Mouse (Mus musculus): ENCODE results near the gene Atp2b1. TPM values are rescaled to one million over a fixed set of nuclear protein-coding genes. Genes with fewer than 3 reads are reported as not detected.

Gene Atp2b1
- polyA plus RNA-seq, 2 experiments = 40.9 to 131 TPM

- Histone ChIP-seq H3K27ac (replicated peaks; ENCODE audit: low read depth, low read length) (no peak overlapping the region), H3K9ac (ENCODE audit: low read depth, low read length, severe bottlenecking) (no peak overlapping the region), H3K9me3 (ENCODE audit: control insufficient read depth, low read length) (no peaks in the 10 kb centered on the region), H3K4me3 (replicated peaks; ENCODE audit: low read length) (no peak overlapping the region), H3K27me3 (ENCODE audit: control insufficient read depth, insufficient read depth, low read length) (no peaks in the 10 kb centered on the region), H3K4me1 (ENCODE audit: control insufficient read depth, insufficient read depth, low read length) (peaks cover 10% of the 10 kb centered on the region), H3K4me2 (replicated peaks; ENCODE audit: low read depth, low read length, severe bottlenecking) (no peak overlapping the region), H3K36me3 (ENCODE audit: control insufficient read depth, insufficient read depth, low read length) (no peaks in the 10 kb centered on the region)
- 33% methylated on average over 9 of the region's 9 CpGs for WGBS
- no peak for ATAC-seq (ENCODE audit: low FRiP score, low read depth)
- DNase-seq (ENCODE audit: low spot score) = no peak
- no peak for TF ChIP-seq POLR2A (IDR thresholded peaks at IDR 0.05; ENCODE audit: borderline replicate concordance, extremely low read depth, insufficient read depth, insufficient read length)
Observed at GRCm38 (mm10) chr10:98946031-98946791, 32.0 kb downstream of the Atp2b1 start.

- Histone ChIP-seq H3K9me3 (ENCODE audit: control insufficient read depth, low read length) (no peaks in the 10 kb centered on the region), H3K4me2 (replicated peaks; ENCODE audit: low read depth, low read length, severe bottlenecking) (no peak overlapping the region), H3K27me3 (ENCODE audit: control insufficient read depth, insufficient read depth, low read length) (no peaks in the 10 kb centered on the region), H3K36me3 (ENCODE audit: control insufficient read depth, insufficient read depth, low read length) (no peaks in the 10 kb centered on the region), H3K4me3 (replicated peaks; ENCODE audit: low read length) (no peak overlapping the region), H3K9ac (ENCODE audit: low read depth, low read length, severe bottlenecking) (no peak overlapping the region), H3K27ac (replicated peaks; ENCODE audit: low read depth, low read length) (no peak overlapping the region), H3K4me1 (ENCODE audit: control insufficient read depth, insufficient read depth, low read length) (peaks cover 10% of the 10 kb centered on the region)
- 27% methylated on average over 2 of the region's 2 CpGs for WGBS
- DNase-seq (ENCODE audit: low spot score) (no peak), ATAC-seq (ENCODE audit: low FRiP score, low read depth) (no peak)
- TF ChIP-seq POLR2A (IDR thresholded peaks at IDR 0.05; ENCODE audit: borderline replicate concordance, extremely low read depth, insufficient read depth, insufficient read length) = no peak
Observed at GRCm38 (mm10) chr10:98947206-98947605, 33.0 kb downstream of the Atp2b1 start.

- Histone ChIP-seq H3K27ac (replicated peaks; ENCODE audit: low read depth, low read length) (no peak overlapping the region), H3K4me2 (replicated peaks; ENCODE audit: low read depth, low read length, severe bottlenecking) (no peak overlapping the region), H3K4me1 (ENCODE audit: control insufficient read depth, insufficient read depth, low read length) (peaks cover 10% of the 10 kb centered on the region), H3K27me3 (ENCODE audit: control insufficient read depth, insufficient read depth, low read length) (no peaks in the 10 kb centered on the region), H3K9me3 (ENCODE audit: control insufficient read depth, low read length) (no peaks in the 10 kb centered on the region), H3K4me3 (replicated peaks; ENCODE audit: low read length) (no peak overlapping the region), H3K36me3 (ENCODE audit: control insufficient read depth, insufficient read depth, low read length) (no peaks in the 10 kb centered on the region), H3K9ac (ENCODE audit: low read depth, low read length, severe bottlenecking) (no peak overlapping the region)
- DNase-seq (ENCODE audit: low spot score) = no peak
- TF ChIP-seq POLR2A (IDR thresholded peaks at IDR 0.05; ENCODE audit: borderline replicate concordance, extremely low read depth, insufficient read depth, insufficient read length) = no peak
- WGBS = 83% methylated on average over 5 of the region's 5 CpGs
- ATAC-seq (ENCODE audit: low FRiP score, low read depth) = no peak
Observed at GRCm38 (mm10) chr10:98948096-98948495, 33.9 kb downstream of the Atp2b1 start.

GRCm38 (mm10) chr10:98949750-98950149 is 35.5 kb downstream of the Atp2b1 start:
- ATAC-seq (ENCODE audit: low FRiP score, low read depth) = no peak
- Histone ChIP-seq H3K9me3 (ENCODE audit: control insufficient read depth, low read length) (no peaks in the 10 kb centered on the region), H3K27ac (replicated peaks; ENCODE audit: low read depth, low read length) (no peak overlapping the region), H3K4me1 (ENCODE audit: control insufficient read depth, insufficient read depth, low read length) (peaks cover 10% of the 10 kb centered on the region), H3K36me3 (ENCODE audit: control insufficient read depth, insufficient read depth, low read length) (no peaks in the 10 kb centered on the region), H3K4me3 (replicated peaks; ENCODE audit: low read length) (no peak overlapping the region), H3K27me3 (ENCODE audit: control insufficient read depth, insufficient read depth, low read length) (no peaks in the 10 kb centered on the region), H3K9ac (ENCODE audit: low read depth, low read length, severe bottlenecking) (no peak overlapping the region), H3K4me2 (replicated peaks; ENCODE audit: low read depth, low read length, severe bottlenecking) (no peak overlapping the region)
- 75% methylated on average over 1 of the region's 1 CpGs for WGBS
- no peak for TF ChIP-seq POLR2A (IDR thresholded peaks at IDR 0.05; ENCODE audit: borderline replicate concordance, extremely low read depth, insufficient read depth, insufficient read length)
- no peak for DNase-seq (ENCODE audit: low spot score)

GRCm38 (mm10) chr10:98951286-98952270 is 37.4 kb downstream of the Atp2b1 start:
- Histone ChIP-seq H3K36me3 (ENCODE audit: control insufficient read depth, insufficient read depth, low read length) (no peaks in the 10 kb centered on the region), H3K4me1 (ENCODE audit: control insufficient read depth, insufficient read depth, low read length) (peaks cover 5% of the 10 kb centered on the region), H3K4me2 (replicated peaks; ENCODE audit: low read depth, low read length, severe bottlenecking) (no peak overlapping the region), H3K27me3 (ENCODE audit: control insufficient read depth, insufficient read depth, low read length) (no peaks in the 10 kb centered on the region), H3K27ac (replicated peaks; ENCODE audit: low read depth, low read length) (no peak overlapping the region), H3K9me3 (ENCODE audit: control insufficient read depth, low read length) (no peaks in the 10 kb centered on the region), H3K4me3 (replicated peaks; ENCODE audit: low read length) (no peak overlapping the region), H3K9ac (ENCODE audit: low read depth, low read length, severe bottlenecking) (no peak overlapping the region)
- no peak for ATAC-seq (ENCODE audit: low FRiP score, low read depth)
- no peak for TF ChIP-seq POLR2A (IDR thresholded peaks at IDR 0.05; ENCODE audit: borderline replicate concordance, extremely low read depth, insufficient read depth, insufficient read length)
- WGBS = 82% methylated on average over 17 of the region's 17 CpGs
- DNase-seq (ENCODE audit: low spot score) = no peak

Data from limb, embryonic 14.5 days (tissue).